Mouse (Mus musculus): ENCODE measurements around the gene Tgfbr1.

Gene Tgfbr1

GRCm38 (mm10) chr4:47352803-47353388 is at the start of gene Tgfbr1:
Gene Tgfbr1, plus strand, starts transcription at chr4:47353222.
- DNase-seq = peak; percentile 81 to 84

DNA sequence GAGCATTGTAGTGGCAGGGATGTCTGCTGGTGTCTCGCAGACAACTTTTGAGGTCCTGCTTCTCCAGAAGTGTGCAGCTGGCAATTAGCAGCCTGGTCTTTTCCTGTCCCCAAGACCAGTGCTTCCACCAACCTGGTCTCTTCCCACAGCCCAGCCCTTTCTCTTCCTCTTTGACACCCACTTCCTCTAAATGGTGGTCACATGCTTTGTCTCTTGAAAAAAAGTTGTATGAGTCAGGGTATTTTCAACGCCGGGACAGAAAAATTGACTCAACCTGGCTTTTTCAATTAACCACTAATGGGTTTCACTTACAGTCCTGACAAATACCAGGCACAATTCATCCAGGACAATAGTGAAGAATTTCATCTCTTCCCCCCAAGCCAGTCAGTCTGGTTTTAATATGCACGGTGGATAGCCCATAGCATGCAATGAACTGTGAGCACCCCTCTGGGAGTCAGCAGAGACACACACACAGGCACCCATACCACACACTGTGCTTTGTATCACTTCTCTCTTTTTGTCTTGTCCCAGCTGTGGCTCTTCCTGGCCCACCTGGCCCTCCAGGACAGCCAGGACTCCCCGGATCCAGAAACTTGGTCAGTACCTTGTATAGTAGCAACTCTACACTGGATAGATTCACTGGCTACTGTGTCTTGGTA is 49.6 kb upstream of the Tgfbr1 start:
- DNase-seq = no peak

- DNase-seq = no peak
These were observed 43.0 kb upstream of the Tgfbr1 start for GRCm38 (mm10) chr4:47309886-47310625.

DNA sequence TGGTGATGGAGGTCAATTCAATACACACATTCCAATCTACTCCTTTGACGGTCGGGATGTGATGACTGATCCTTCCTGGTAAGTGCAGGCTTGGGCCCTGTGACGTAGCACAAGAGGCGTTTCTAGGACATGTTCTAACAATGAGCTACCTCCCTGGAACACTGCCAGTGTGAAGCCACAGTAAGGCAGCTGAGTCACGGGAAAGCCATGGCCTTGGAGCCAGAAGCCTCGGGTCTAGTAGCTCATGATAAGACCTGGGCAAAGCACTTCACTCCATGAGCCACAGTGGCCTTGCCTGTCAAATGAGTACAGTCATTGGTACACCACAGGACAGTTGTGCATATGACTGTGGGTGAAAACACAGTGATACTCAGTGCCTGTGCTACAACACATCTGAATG is 42.2 kb upstream of the Tgfbr1 start:
- no peak for DNase-seq

DNA sequence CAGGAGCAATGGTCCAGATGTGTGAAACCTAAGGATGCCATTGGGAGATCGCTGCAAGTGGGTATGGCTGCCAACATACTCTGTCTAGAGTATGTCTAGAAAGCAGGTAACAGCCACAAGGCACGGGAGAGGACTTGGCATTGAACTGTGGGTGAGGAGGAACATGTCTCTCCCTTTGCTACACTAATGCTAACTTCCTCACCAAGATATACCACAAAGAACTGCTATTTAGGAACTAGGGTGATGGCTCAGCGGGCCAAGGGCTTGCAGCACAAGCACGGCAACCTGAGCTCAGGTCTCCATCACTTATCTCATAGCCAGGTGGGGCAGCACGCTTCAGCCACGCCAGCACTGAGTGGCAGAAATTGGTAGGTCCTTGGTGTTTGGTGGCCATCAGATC is 41.6 kb upstream of the Tgfbr1 start:
- DNase-seq = no peak

DNA sequence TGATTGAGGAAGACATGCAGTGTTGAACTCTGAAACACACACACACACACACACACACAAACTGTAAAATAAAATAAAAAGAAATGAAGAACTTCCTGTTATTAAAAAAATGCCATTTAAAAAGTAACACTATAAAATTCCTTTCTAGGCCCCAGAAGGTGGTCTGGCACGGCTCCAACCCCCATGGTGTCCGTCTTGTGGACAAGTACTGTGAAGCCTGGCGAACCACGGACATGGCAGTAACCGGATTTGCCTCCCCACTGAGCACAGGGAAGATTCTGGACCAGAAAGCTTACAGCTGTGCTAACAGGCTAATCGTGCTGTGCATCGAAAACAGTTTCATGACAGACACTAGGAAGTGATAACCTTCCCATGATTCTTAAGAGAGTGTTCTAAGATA is 41.1 kb upstream of the Tgfbr1 start:
- no peak for DNase-seq

DNA sequence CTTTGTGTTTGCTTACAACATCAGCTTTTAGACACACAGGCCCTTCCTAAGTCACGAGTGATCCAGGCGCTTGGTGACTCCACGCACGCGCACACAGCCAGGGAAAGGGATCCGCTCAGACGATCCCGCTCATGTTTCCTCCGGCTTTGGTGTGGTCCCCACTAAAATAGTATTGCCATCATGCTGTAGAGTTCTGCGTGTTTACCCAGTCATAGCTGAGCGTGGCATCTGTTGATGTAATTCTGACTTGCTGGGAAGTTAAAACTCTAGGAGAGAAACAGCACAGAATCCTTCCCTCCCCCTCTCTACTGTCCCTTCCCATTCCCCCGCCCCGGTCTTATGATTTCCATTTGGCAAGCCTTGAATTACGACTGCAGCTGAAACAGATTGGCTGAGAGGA is 40.3 kb upstream of the Tgfbr1 start:
- no peak for DNase-seq

DNA sequence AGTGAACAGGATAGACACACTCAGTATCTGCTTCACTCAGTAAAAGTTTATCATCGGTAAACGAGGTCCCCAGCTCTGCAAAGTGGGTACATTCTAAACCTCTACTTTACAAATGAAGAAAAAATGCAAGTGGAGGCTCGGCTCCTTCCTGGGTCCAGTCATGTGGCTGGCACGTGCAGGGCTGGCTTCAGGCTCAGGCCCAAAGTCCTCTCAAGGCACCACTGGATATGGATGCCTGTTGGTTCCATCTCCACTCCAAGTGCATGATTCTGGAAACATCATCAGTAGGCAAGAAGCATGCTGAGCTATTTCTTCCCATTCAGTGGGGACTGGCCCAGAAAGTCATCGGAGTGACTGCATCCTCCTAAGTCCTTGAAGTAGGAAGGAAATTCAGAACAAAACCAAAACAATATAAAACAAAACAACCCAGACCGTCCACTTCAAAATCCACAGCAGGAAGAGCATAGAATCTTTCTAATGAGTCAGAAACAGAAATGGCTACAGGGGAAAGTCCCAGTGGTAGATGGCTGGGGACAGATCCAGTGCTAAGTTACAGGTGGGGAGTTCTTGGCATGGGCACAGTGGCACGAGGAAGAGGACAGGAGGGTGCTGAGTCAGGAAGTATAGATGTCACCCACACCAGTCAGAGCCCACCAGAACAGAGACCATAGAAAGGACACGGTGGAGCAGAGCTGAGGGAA is 39.2 kb upstream of the Tgfbr1 start:
- DNase-seq = no peak

DNA sequence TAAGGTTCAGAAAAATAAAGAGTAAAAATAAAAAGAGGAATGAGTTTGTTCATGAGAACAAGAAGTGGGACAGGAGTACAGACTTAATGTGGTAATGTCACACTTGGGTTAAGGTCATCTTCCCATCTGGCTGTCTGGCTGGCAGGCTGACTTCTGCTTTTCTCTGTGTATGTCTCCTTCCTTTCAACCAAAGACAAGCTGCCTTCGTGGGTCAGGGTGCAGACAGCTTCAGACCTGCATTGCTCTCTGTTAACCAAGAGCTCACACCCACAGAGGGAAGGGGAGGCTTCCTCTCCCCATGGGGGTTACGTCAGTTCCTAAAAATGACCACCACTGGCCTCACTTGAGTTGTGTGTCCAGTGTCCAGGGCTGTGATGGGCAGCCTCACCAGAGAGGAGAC is 37.6 kb upstream of the Tgfbr1 start:
- no peak for DNase-seq

DNA sequence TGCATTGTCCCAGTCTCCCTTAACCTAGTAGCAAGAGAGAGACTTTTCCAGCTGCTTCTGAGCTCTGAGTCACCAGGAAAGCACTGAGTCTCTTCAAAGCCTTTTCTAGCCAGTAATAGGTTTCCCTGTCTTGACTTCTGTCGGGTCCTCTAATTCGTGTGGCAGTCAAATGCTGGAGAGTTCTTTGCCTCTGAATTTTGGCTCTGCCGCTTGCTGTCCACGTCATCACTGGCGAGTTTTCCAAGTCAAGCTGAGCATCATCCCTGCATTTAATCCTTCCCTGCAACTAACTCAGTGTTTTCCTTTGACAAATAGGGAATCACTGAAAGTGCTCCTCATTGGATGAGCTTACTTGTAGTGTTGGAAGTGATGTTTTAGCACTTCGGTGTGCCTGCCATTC is 36.6 kb upstream of the Tgfbr1 start:
- no peak for DNase-seq

GRCm38 (mm10) chr4:47319561-47320321 is 33.3 kb upstream of the Tgfbr1 start:
- no peak for DNase-seq

DNA sequence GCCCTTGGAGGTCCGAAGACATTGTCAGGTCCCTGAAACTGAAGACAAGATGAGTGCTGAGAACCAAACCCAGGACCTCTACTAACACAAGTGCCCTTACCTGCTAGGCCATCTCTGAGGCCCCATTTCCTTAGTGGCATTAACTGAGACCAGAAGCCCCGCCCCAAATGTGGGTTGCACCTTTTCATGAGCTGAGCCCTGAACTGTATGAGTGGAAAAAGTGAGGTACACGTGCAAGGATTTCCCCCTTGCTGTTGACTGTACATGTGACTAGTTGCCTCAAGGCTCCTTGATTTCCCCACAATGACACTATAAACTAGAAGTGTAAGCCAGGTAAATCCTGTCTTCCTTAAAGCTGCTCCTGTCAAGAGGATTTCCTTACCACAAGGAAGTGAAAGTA is 30.7 kb upstream of the Tgfbr1 start:
- no peak for DNase-seq

DNA sequence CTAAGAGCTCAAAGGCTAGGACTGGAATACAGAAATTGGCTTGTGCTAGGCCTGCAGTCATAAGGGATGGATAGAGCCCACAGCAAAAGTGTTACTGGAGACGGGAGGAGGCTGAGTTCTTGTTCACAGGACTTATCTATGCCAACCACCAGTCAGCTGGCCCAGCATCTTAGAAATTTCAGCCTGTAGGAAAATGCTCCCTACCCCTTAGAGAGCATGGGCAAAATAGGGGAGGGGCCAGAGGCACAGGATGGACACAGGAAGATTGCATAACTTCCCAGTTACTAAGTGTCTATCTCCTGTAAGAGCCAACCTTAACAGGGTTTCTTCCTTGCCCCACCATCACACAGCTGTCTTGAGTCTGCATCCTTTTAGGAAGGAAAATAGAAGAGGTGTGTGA is 28.8 kb upstream of the Tgfbr1 start:
- no peak for DNase-seq

- DNase-seq = no peak
These were observed 25.2 kb upstream of the Tgfbr1 start for GRCm38 (mm10) chr4:47327782-47328181.

DNA sequence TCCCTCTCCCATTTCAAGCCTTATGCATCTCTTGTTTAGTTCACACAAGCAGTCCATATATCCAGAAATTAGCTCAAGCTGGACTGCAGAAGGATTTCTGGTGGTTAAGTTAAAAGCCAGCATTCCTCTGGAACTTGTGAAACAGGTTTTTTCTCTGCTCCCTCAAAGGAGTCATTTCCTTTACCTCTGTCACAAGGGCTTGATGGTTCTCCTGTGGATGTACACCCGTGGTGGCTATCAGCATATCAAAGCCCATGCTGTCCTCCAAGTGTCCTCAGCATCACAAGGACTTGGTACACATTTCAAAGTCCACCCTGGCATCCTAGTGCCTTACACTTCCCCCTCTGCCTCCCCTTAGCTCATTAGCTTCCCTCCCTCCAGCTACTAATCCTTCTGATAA is 23.7 kb upstream of the Tgfbr1 start:
- DNase-seq = no peak

GRCm38 (mm10) chr4:47330378-47331052 is 22.5 kb upstream of the Tgfbr1 start:
- no peak for DNase-seq

DNA sequence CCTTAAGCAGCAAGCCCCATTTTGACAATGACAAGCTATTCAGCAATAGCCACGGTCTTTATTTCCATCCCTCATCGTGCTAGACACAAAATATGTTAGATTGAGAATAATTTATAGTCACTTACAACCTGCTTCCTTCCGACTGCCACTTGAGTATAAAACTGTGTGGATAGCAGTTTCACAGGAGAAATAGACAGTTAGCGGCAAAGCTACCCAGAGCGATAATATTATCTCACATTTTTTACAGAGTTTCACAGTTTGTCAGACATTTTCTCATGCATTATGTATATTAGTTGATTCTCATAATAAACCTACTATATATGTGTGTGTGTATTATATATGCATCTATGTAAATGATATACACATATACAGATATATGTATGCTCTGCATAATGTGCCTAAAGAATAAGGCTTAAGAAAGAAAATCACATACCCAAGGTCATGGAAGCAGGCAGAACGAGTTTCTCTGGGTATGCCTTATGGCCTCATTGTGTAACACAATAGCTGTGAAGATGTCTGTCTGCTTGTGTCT is 20.1 kb upstream of the Tgfbr1 start:
- DNase-seq = no peak

DNA sequence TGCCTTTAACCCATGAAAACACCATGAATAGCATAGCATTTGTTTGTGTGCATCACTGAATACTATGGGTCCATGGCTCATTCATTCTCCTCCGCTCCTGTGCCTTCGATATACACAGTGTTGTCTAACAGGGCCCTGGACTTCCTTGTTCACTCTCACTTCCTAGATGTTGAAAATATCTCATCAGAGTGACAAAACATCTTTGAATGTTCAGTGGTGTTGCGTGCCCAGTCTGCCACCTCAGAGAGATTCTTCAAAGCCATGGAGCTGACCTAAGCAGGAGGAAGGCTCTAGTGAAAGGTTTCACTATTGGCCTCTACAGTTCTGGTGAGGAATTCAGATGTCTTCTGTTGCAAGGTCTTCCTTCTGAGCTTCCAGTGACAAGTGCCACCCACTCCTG is 19.5 kb upstream of the Tgfbr1 start:
- no peak for DNase-seq

DNA sequence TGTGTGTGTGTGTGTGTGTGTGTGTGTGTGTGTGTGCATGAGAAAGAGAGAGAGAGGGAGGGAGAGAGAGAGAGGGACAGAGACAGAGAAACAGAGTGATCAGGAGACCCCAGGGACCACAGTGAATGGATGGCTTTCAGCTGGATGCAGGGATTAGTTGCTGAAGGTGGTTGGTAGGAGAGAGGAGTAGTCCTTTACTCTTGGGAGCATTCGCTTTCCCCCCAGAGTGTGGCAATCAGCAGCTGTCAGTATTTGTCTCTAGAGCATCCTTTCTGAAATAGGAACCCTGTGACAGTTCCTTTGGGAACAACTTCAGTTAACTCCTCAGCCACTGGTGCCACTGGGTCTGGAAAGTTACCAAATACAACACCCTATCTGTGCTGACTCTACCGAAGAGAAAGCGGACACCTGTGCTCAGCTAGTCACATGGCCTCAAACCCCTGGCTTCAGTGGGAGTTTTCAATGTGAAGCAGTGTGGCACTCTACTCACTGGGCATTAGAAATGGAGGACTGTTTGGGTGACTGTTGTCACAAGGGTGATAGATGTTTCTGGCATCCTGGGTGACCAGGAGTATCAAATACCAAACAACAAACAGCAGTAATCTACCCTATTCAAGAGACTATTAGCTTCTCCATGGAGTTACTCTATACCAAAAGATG is 16.0 kb upstream of the Tgfbr1 start:
- DNase-seq = no peak

DNA sequence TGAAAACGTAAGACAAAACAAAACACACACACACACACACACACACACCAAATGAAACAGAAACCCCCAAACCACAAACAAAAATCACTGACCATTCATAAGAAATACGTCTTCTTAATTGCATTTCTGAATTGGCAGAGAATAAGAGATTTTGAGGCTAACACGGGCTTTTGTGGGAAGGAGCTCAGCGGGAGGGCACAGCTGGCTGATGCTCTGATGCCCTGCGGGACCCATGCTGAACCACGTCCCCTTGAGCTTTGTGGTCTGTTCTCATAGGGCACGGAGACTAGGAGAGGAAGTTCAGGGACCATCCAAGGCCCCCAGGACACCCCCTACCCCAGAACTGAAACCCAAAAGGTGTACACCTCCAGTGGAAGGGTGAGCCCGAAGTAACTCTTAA is 10.4 kb upstream of the Tgfbr1 start:
- DNase-seq = no peak

DNA sequence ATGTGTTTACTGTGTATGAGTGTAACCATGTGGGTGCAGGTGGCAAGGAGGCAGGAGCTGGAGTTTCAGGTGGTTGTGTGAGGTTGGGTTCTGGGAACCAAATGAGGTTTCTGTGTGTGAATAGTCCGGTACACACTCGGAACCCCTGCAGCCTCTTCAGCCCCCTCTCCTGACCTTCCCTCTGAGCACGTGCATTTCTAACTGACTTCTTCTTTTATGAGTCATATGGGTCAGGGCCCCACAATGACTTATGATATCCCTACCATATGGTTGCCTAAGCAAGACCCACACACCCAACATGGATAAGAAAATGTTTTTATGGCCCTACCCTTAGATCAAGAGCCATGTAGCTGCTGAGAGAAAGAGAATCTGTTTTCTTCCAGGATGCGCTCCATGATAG is 6.0 kb upstream of the Tgfbr1 start:
- DNase-seq = no peak

- no peak for DNase-seq
These were observed 3.3 kb upstream of the Tgfbr1 start for GRCm38 (mm10) chr4:47349759-47350158.

All from cerebellum, adult 18-20 months (tissue).